Mouse (Mus musculus): ENCODE measurements around the gene OR5BS1P. TPM values are rescaled to one million over a fixed set of nuclear protein-coding genes. Genes with fewer than 3 reads are reported as not detected.

Gene OR5BS1P
- total RNA-seq, 2 experiments from 2014 or later: not detected

Other genes with a start within 250 kb of the OR5BS1P start
- gene Gm44579, start 248.9 kb upstream of the OR5BS1P start, total RNA-seq (2014; fragmentation: Nextera tagmentation): not detected in 2 replicates
- not detected in 2 replicates for gene Gm44579, start 248.9 kb upstream of the OR5BS1P start, total RNA-seq (2017)
- not detected in 2 replicates for gene Olfr287, start 248.8 kb upstream of the OR5BS1P start, total RNA-seq (2014; fragmentation: Nextera tagmentation)
- gene Olfr287, start 248.8 kb upstream of the OR5BS1P start, total RNA-seq (2017): not detected in 2 replicates
- gene Olfr286, start 235.4 kb upstream of the OR5BS1P start, total RNA-seq (2014; fragmentation: Nextera tagmentation): 0.36 TPM in 1 of 2 replicates, not detected in the other
- 0.86 TPM in 1 of 2 replicates, not detected in the other for gene Olfr286, start 235.4 kb upstream of the OR5BS1P start, total RNA-seq (2017)
- not detected in 2 replicates for gene H1fnt, start 212.6 kb upstream of the OR5BS1P start, total RNA-seq (2014; fragmentation: Nextera tagmentation)
- gene H1fnt, start 212.6 kb upstream of the OR5BS1P start, total RNA-seq (2017): not detected in 2 replicates
- not detected in 2 replicates for gene Zfp641, start 173.7 kb upstream of the OR5BS1P start, total RNA-seq (2014; fragmentation: Nextera tagmentation)
- gene Zfp641, start 173.7 kb upstream of the OR5BS1P start, total RNA-seq (2017): not detected in 2 replicates
- gene Olfr285, start 152.5 kb upstream of the OR5BS1P start, total RNA-seq (2014; fragmentation: Nextera tagmentation): not detected in 2 replicates
- gene Olfr285, start 152.5 kb upstream of the OR5BS1P start, total RNA-seq (2017): not detected in 2 replicates
- gene Olfr284, start 128.9 kb upstream of the OR5BS1P start, total RNA-seq (2014; fragmentation: Nextera tagmentation): not detected in 2 replicates
- not detected in 2 replicates for gene Olfr284, start 128.9 kb upstream of the OR5BS1P start, total RNA-seq (2017)
- gene Olfr283, start 89.0 kb upstream of the OR5BS1P start, total RNA-seq (2014; fragmentation: Nextera tagmentation): not detected in 2 replicates
- gene Olfr283, start 89.0 kb upstream of the OR5BS1P start, total RNA-seq (2017): not detected in 2 replicates
- not detected in 2 replicates for gene Olfr282, start 38.7 kb upstream of the OR5BS1P start, total RNA-seq (2014; fragmentation: Nextera tagmentation)
- gene Olfr282, start 38.7 kb upstream of the OR5BS1P start, total RNA-seq (2017): not detected in 2 replicates
- not detected in 2 replicates for gene Olfr281, start 17.3 kb upstream of the OR5BS1P start, total RNA-seq (2014; fragmentation: Nextera tagmentation)
- not detected in 2 replicates for gene Olfr281, start 17.3 kb upstream of the OR5BS1P start, total RNA-seq (2017)
- gene Lalba, start 12.8 kb downstream of the OR5BS1P start, total RNA-seq (2014; fragmentation: Nextera tagmentation): not detected in 2 replicates
- not detected in 2 replicates for gene Lalba, start 12.8 kb downstream of the OR5BS1P start, total RNA-seq (2017)
- gene Olfr279, start 22.5 kb downstream of the OR5BS1P start, total RNA-seq (2014; fragmentation: Nextera tagmentation): not detected in 2 replicates
- gene Olfr279, start 22.5 kb downstream of the OR5BS1P start, total RNA-seq (2017): not detected in 2 replicates
- 67.5 and 74.5 TPM in 2 replicates for gene Kansl2, start 64.4 kb downstream of the OR5BS1P start, total RNA-seq (2014; fragmentation: Nextera tagmentation)
- gene Kansl2, start 64.4 kb downstream of the OR5BS1P start, total RNA-seq (2017): 58.9 and 61.0 TPM in 2 replicates
- 53.4 and 57.0 TPM in 2 replicates for gene Ccnt1, start 101.0 kb downstream of the OR5BS1P start, total RNA-seq (2014; fragmentation: Nextera tagmentation)
- 57.3 and 70.4 TPM in 2 replicates for gene Ccnt1, start 101.0 kb downstream of the OR5BS1P start, total RNA-seq (2017)
- not detected in 2 replicates for gene 4930415O20Rik, start 101.1 kb downstream of the OR5BS1P start, total RNA-seq (2014; fragmentation: Nextera tagmentation)
- not detected in 2 replicates for gene 4930415O20Rik, start 101.1 kb downstream of the OR5BS1P start, total RNA-seq (2017)
- 1.8 and 3.1 TPM in 2 replicates for gene Adcy6, start 140.2 kb downstream of the OR5BS1P start, total RNA-seq (2014; fragmentation: Nextera tagmentation)
- gene Adcy6, start 140.2 kb downstream of the OR5BS1P start, total RNA-seq (2017): 2.1 and 2.9 TPM in 2 replicates
- not detected in 2 replicates for gene Cacnb3, start 160.9 kb downstream of the OR5BS1P start, total RNA-seq (2014; fragmentation: Nextera tagmentation)
- gene Cacnb3, start 160.9 kb downstream of the OR5BS1P start, total RNA-seq (2017): not detected in 2 replicates
- gene Ddx23, start 193.0 kb downstream of the OR5BS1P start, total RNA-seq (2014; fragmentation: Nextera tagmentation): 76.1 and 82.1 TPM in 2 replicates
- gene Ddx23, start 193.0 kb downstream of the OR5BS1P start, total RNA-seq (2017): 79.5 and 103 TPM in 2 replicates
- gene Rnd1, start 207.6 kb downstream of the OR5BS1P start, total RNA-seq (2014; fragmentation: Nextera tagmentation): 0.11 and 0.39 TPM in 2 replicates
- gene Rnd1, start 207.6 kb downstream of the OR5BS1P start, total RNA-seq (2017): 0.67 and 2.7 TPM in 2 replicates
- gene Ccdc65, start 238.3 kb downstream of the OR5BS1P start, total RNA-seq (2014; fragmentation: Nextera tagmentation): not detected in 2 replicates
- not detected in 2 replicates for gene Ccdc65, start 238.3 kb downstream of the OR5BS1P start, total RNA-seq (2017)